Mouse (Mus musculus) B cell, adult (primary cell): ENCODE results near the gene Psmd2. TPM values are rescaled to one million over a fixed set of nuclear protein-coding genes. Genes with fewer than 3 reads are reported as not detected.

Source experiments
- total RNA-seq: library from RNA; stranded (reverse); gene quantifications from 4 replicates; pipeline ENCODE4 v1.2.4, GENCODE M21; 2023; ENCODE audit not compliant: inconsistent age

Psmd2 gene
- 115 to 128 TPM (median 126 TPM) in 4 replicates for total RNA-seq

DNA sequence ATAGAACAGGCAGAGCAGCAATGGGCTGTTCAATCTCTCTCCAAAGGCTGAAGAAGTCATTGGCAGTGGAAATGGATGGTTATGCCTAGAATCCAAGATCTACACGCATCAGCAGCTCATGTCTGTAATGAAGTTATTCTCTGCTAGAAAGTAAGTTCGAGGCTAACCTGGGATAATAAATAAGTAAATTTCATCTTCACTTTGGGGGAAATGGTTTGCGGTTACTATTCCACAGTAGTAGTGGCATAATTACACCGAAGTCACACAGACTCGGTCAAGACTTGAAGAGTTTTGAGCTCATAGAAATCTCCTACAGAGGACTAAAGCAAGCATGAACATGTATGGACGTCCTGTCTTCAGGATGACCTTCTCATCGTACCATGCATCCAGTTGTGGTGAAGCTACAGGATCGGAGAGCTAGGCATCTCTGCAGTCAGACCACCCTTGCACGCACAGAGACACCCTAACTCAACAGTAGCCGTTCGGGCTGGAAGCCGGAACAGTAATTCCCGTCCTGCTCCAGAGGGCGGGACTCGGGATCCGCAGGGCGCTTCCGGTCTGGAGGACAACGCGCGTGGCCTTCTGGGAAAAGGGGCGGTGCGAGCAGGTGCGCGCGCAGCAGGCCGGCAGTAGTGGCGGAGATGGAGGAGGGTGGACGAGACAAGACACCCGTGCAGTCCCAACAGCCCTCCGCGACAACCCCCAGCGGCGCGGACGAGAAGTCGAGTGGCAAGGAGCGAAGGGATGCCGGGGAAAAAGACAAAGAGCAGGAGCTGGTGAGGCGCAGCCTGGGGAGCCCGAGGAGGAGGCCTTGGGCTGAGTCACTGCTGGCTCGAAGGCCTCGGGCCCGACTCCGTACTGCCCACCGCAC, at the start of gene Psmd2:
Gene Psmd2 (plus strand): TSS at position 577 of the 871 bp plus-strand sequence.

DNA sequence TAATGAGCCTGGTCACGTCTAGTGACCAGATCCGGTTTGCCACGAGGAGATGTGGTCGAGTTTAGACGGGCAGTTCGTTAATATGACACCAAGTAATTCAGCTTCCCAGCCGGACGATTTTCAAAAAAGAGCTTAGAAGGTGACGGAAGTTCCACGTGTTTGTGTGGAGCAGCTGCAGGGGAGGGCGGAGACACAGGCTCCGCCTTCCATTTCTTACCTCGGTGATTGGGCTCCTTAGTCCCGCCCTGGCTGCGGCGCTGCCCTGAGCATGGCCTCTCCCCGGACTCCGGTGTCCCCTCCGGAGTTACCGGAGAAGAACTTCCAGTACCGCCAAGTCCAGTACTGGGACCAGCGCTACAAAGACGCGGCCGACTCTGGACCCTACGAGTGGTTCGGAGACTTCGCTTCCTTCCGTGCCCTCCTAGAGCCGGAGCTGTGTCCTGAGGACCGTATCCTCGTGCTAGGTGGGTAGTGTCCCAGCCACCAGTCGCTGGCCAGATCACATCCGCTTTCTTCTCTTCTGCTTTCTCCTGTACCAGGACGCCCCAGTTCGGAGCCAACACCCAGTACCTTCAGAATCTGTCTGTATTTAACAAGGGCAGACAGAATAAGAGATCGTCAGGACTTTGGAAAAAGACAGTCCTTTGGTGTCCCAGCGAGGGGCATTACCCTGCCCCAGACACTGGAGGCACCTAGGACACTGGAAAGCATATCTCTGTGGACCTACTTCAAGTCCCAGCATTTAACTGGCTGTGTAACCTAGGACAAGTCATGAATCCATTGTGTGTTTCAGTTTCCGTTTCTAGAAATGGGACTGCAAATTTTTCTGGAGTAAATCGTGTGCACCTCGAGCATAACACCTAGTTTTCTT, 39.9 kb upstream of the Psmd2 start, which contains the start of the genes Eef1akmt4, Gm49333 and Alg3:
Gene Eef1akmt4 (plus strand): TSS at position 237 of the 871 bp plus-strand sequence.
Gene Gm49333 (plus strand): TSS at position 254 of the 871 bp plus-strand sequence.
Gene Alg3 (minus strand): TSS at position 379 of the 871 bp plus-strand sequence.

DNA sequence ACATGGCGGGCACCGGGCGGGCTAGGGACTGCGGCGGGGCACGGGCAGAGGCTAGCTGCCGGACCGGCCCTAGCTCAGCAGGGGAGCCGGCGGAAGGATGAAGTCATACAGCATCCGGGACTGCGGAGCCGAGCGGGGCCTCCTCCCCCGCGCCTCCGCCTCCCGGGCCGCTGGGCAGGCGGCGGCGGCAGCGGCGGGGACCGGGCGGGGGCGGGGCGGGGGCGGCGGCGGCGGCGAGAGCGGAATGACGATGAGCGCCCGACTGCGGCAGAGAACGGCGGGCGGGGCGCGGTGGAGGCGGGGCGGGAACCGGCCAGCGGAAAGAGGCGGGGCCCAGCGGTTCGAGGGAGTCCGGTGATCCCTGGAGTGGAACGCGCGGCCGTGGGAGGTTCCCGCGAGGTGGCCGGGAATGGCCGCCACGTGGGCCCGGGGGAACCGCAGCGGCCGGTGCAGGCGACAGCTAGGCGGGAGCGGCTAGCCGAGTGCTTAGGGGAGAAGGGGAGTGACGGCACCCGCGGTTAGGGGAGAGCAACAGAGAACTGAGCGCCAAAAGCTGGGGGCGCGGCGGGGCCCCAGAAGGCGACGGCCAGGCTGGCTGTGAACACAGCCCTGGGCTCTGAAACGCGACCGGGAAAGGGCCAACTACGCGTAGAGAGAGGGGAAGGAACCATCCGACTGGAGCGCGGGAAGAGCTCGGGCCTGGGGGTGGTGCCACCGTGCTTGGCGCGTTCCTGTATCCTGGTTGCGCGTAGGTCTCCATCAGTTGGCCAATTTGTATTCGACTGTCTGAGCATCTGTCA, 30.1 kb upstream of the Psmd2 start, which contains the start of gene Camk2n2:
Gene Camk2n2 (minus strand): TSS at position 97 of the 800 bp plus-strand sequence.

DNA sequence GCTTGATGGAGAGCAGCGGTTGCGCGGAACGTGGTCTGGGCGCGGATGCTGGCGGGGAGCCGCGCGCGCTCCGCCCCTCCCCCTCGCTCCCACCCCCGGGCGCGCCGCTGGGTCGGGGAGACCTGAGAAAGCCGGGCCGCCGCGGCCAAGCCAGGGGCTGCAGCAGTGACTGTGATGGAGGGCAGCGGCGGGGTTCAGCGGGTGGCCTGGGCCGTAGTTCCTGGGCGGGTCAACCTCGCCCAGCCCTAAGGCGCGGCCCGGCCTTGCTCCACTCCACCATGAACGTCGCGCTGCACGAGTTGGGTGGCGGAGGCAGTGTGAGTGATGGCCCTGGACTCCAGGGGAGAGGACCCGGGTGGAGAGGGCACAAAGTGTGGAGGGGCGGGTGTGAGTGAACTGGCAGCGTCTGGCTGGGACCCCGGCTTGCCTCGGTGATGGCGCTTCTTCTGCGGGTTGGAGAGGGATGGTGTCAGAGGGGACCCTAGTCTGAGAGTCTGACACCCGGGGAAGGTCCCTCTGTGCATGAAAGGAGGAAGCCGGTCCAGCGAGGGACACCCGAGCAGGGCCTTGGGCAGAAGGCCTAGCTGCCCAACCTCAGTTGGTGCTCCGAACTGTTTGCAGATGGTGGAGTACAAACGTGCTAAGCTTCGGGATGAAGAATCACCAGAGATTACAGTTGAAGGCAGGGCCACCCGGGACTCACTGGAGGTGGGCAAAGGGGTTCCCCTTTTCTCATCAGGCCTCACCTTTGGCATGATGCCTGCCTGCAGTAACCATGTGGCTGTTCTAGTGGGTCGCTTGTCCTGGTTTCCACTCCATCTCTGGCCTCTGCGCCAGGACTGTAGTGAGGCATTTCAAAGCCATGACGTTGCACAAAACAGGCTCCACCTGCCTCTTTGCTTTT, 21.5 kb upstream of the Psmd2 start, which contains the start of gene Ece2:
Gene Ece2 (plus strand): TSS at position 98 of the 904 bp plus-strand sequence.

DNA sequence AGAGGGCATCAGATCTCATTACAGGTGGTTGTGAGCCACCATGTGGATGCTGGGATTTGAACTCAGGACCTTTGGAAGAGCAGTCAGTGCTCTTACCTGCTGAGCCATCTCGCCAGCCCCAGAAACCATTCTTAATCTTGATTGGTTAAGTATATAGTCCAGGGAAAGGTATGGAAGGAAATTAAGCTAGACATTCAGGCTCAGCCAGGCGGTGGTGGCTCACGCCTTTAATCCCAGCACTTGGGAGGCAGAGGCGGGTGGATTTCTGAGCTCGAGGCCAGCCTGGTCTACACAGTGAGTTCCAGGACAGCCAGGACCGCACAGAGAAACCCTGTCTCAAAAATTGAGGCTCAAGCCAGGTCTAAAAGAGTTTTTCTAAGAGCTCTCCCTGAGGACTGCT, 16.6 kb downstream of the Psmd2 start, which contains the start of gene Eif4g1:
Gene Eif4g1 (plus strand): TSS at position 301 of the 400 bp plus-strand sequence.

DNA sequence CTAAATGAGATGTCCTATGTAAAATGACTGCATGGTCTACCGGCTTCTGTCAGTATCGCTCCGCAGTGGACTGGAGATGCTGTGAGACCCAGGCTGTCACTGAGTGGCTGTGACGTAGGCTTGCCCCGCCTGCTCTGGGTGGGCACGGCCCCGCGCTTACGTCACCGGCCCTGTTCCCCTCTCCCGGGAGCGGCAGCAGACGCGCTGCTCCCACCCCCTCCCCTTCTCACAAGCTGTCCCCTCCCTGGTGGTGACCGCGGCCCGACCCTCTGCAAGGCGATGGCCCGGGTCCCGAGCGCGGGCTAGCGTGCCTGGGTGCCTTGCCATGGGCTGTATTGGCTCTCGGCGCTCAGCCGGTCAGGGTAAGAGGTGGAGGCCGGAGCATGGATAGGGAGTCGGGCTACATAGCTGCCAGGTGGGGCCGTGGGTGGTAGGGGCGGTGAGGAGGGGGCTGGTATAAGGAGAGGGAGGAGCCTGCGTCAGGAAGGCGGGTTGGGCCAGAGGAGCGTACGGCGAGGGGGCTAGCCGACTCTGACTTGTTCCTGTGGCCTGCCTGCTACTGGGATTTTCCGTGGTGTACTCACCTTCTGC, 41.8 kb downstream of the Psmd2 start, which contains the start of gene Fam131a:
Gene Fam131a (plus strand): TSS at position 131 of the 591 bp plus-strand sequence.

Other genes with a start within 250 kb of the Psmd2 start
- gene Abcc5, start 225.3 kb upstream of the Psmd2 start, total RNA-seq: 23.2 to 31.8 TPM (median 28.8 TPM) in 4 replicates
- 43.3 to 54.2 TPM (median 47.7 TPM) in 4 replicates for gene Eif2b5, start 152.8 kb upstream of the Psmd2 start, total RNA-seq
- 36.5 to 43.6 TPM (median 40.5 TPM) in 4 replicates for gene Dvl3, start 134.7 kb upstream of the Psmd2 start, total RNA-seq
- 161 to 198 TPM (median 189 TPM) in 4 replicates for gene Ap2m1, start 116.2 kb upstream of the Psmd2 start, total RNA-seq
- gene Abcf3, start 103.1 kb upstream of the Psmd2 start, total RNA-seq: 87.9 to 111 TPM (median 94.7 TPM) in 4 replicates
- gene Vwa5b2, start 62.2 kb upstream of the Psmd2 start, total RNA-seq: 0.16 to 0.22 TPM in 2 of 4 replicates, not detected in the others
- gene Eef1akmt4, start 40.1 kb upstream of the Psmd2 start, total RNA-seq: 3.2 to 6.3 TPM (median 5.3 TPM) in 4 replicates
- gene Gm49333, start 40.0 kb upstream of the Psmd2 start, total RNA-seq: not detected in 4 replicates
- 9.2 to 16.0 TPM (median 12.0 TPM) in 4 replicates for gene Alg3, start 39.9 kb upstream of the Psmd2 start, total RNA-seq
- 0.81 to 0.93 TPM in 2 of 4 replicates, not detected in the others for gene Camk2n2, start 30.4 kb upstream of the Psmd2 start, total RNA-seq
- gene Ece2, start 21.8 kb upstream of the Psmd2 start, total RNA-seq: 0.29 TPM in 1 of 4 replicates, not detected in the others
- gene Eif4g1, start 16.7 kb downstream of the Psmd2 start, total RNA-seq: 314 to 343 TPM (median 331 TPM) in 4 replicates
- gene Fam131a, start 41.6 kb downstream of the Psmd2 start, total RNA-seq: 0.22 to 0.66 TPM (median 0.33 TPM) in 4 replicates
- 15.6 to 18.0 TPM (median 17.4 TPM) in 4 replicates for gene Polr2h, start 66.0 kb downstream of the Psmd2 start, total RNA-seq
- gene Clcn2, start 66.1 kb downstream of the Psmd2 start, total RNA-seq: 1.7 to 3.0 TPM (median 2.5 TPM) in 4 replicates
- gene Chrd, start 81.5 kb downstream of the Psmd2 start, total RNA-seq: not detected in 4 replicates
- gene Thpo, start 82.9 kb downstream of the Psmd2 start, total RNA-seq: not detected in 4 replicates